Mouse (Mus musculus) cerebellum, adult 2 months (tissue): ENCODE results near the gene Sept10.
"Not testable (repeated sequence)": the region's sequence is repeated elsewhere in the genome, so short reads cannot be mapped to it uniquely, and the experiment has no call there.

Experiments
- CTCF ChIP-seq: fragments of 200-500 bp; IDR thresholded peaks from 2 replicates; pipeline ENCODE4 v1.5.1; 2011; ENCODE audit warnings: low read depth, mild to moderate bottlenecking, control low read depth, low read length, moderate library complexity, borderline replicate concordance; ENCODE audit not compliant: insufficient read depth
- POLR2A ChIP-seq: fragments of 200-500 bp; IDR thresholded peaks from 2 replicates; pipeline ENCODE4 v1.6.1; 2011; ENCODE audit warnings: low read length, control low read depth, borderline replicate concordance; ENCODE audit not compliant: insufficient read depth

DNA sequence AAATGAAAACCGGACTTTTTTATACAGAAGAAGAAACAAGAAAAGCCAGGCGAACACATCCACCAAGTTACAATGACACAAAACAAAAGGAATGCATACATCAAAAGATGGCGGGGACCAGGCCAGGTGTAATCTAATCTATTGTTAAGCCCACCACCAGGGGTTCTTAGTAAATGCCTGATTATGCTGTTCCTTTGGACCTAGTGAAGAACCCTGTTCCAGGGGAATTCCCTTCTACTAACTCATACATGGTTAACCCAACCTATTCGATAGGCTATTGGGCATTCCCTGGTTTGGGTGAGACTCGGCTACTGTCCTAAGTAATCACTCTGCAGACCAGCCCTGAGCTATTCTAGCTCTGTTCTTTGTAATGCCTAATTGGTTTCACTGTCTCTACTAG, 118.6 kb downstream of the Sept10 start:
- TF ChIP-seq POLR2A, CTCF: not testable (repeated sequence)
